Mouse (Mus musculus): Measurements from ENCODE around the gene Rbm8a2.
"Not testable (repeated sequence)": the region's sequence is repeated elsewhere in the genome, so short reads cannot be mapped to it uniquely, and the experiment has no call there.

The Rbm8a2 gene

DNA sequence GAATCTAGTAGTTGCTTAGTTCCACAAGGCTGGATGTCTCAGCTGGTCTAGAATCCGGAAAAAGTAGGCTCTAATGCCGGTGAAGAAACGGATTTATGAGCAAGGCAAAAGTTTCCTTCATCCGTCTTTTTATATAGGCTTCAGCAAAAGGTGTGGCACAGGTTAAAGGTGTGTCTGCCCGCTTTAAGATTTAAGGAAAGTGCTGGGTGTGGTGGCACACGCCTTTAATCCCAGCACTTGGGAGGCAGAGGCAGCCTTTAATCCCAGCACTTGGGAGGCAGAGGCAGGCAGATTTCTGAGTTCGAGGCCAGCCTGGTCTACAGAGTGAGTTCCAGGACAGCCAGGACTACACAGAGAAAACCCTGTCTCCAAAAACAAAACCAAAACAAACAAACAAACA is at the start of gene Rbm8a2:
TSS of gene Rbm8a2 (minus strand) at position 101 of the 400 bp plus-strand sequence.
- in situ Hi-C loops (cut with MseI, MboI) = not testable (repeated sequence)

DNA sequence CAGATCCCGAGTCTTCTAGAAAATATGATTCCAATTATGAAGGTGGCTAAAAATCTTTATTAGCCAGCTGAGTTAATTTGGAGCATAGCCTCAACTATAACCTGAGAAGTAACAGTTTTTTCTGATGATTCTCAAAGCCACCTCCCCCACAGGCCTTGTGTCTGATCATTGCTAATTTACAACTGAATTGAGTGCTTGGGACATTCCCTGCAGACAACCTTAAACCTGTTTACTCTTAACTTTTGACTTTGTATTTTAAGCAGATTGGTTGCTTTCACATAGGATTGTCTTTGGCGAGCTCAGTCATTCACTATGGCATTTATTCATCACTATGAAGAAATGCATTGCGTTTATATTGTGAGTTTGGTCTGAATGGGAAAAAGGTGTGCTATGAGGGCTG is 49.5 kb upstream of the Rbm8a2 start:
- in situ Hi-C loops (cut with MseI, MboI) = no loop called here

DNA sequence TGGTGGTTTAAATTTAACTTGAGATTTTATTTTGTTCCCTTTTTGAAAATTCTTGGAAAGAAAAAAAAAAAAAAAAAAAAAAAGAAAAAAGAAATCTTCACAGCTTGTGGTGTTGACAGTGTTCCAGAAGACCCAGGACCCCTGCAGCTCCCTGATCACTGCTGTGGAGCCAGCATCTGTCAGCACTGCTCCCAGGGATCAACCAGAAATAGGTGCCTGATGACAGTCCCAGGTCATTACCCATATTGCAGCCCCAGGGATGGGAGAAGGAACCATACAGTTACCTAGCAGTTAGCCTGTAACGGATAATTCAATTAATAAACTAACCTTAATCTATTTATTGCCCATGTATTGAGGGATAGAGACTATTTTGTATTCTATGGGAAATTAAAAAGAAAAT is 45.6 kb upstream of the Rbm8a2 start:
- in situ Hi-C loops (cut with MseI, MboI) = no loop called here

DNA sequence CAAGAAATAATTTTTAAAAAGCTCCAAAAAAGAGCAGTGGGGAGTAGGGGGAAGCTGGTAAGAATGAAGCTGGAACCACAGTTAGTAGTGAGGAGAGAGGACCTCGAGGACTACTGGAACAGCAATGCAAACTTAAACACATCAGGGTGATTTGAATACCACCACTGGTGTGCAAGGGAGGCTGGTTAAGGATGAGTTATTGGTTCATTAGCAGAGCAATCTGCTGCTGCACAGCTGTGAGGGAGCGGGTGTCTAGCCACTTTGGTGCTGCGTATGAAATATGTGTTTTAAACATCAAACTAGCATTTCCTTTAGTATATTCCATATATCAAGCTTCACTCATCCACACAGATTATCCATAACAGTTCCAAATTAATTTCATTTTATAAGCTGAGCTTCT is 39.6 kb upstream of the Rbm8a2 start:
- in situ Hi-C loops (cut with MseI, MboI) = no loop called here

DNA sequence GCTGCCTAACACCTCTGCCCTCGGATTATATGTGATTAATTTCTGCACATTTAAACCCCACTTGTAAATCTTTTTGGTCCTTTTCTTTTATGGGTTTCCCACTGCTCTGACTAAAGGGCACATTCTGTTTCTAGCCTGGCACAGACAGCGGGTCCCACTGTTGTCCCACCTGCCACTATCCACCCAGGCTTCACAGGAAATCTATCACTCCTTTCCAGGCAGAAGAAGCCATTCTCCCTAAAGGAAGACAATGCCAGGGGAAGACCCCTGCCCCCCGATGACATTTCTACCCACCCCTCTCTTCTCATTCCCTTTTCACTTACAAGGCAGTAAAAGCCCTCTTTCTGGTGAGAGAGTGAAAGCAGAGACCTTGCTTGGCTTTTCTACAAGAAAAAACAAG is 37.2 kb upstream of the Rbm8a2 start:
- in situ Hi-C loops (cut with MseI, MboI) = no loop called here

DNA sequence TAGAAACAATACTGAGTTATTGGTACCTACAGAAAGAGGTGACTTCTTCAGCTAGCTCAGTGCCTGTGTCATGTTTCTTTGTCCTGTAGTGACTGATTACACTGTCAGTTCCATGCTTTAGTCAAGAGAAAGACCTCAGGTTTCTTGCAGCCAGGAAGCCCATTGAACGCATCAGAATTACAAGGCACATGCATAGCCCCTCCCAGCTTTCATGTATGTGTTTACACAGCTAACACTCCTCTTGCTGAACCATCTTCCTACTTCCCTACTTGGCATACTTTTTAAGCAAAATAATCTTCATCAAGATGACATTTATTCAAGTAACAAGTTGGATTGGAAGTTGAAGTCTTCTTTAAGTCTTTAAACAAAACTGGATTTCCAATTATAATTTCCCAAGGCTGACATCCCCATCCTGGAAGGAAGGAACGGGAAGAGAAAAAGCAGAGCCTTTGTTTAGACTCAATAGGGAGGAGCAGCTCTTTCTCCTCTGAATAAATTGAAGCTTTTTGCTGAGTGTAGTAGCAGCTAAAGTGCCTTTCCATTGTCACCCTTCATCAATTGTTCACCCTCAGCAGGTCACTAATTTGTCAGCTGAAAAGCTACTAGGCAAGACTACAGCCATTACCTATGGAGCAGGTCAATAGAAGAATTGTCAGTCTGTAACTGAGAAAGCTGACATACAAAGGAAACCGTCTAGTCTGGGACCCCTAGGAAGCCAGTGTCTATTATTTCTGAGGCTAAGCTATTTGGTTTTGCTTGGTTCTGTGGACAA is 34.8 kb upstream of the Rbm8a2 start:
- in situ Hi-C loops (cut with MseI, MboI) = no loop called here

DNA sequence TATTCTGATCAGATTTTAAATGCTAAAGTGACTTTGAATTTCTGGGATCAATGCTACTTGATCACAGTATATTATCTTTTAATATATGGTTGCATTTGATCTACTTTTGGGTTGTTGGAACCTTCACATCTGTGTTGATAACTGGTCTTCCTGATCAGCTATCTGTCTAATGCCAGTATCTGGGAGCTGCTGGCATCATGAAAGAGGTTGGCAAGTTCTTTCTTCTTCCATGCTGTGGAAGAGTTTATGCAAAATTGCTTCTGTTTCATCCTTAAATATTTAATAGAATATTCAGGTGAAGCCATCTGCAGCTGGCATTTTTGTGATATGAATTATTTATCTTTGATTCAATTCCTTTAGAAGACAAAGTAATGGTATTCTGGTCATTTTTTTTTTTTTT is 32.6 kb upstream of the Rbm8a2 start:
- in situ Hi-C loops (cut with MseI, MboI) = no loop called here

DNA sequence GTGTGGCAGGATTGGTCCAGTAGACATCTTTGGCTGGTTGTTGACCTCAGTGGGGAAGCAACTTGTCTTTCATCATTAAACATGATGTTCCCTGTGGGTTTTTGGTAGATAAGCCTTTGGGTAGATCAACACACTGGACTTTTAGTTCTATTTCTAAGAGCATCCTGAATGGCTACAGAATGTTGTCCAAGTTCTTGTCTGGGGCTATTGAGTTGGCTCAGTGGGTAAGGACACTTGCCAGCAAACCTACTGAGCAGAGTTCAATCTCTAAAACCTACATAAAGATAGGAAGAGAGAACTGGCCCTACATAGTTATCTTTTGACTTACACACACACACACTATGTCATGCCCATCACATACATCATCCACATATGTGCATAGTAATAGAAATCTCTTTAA is 32.2 kb upstream of the Rbm8a2 start:
- in situ Hi-C loops (cut with MseI, MboI) = no loop called here

DNA sequence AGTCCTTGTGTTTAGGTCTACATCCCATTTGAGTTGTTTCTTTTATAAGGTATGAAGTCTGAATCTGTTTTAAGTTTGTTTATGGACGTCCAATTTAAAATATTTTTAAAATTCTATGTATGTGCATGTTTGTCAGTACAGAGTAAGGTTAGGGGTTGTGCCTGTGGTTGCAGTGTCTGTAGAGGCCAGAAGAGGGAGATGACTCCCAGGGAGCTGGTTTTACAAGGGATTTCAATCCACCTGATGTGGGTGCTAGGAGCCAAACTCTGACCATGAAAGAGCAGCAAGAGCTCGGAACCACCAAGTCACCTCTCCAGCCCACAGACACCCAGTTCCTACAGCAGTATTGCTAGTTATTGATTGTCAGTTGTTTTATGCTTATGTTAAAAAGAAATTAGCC is 29.5 kb upstream of the Rbm8a2 start:
- in situ Hi-C loops (cut with MseI, MboI) = no loop called here

DNA sequence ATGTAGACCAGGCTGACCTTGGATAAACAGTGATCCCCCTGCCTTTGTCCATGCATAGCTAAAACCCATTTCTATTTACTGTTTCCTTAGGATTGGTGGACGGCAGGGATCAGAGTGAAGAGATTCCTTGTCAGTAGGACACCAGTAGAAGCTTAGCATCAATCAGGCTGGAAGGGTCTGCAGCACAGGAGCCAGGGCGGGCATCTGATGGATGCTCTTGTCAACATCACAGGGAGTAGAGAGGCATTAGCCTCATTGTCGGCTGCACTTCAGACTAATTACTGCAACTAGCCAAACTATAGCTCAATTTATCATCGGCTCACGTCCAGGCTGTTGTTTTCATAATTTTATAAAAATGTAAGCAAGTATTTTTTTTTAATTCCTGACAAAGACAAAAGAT is 21.7 kb upstream of the Rbm8a2 start:
- in situ Hi-C loops (cut with MseI, MboI) = no loop called here

DNA sequence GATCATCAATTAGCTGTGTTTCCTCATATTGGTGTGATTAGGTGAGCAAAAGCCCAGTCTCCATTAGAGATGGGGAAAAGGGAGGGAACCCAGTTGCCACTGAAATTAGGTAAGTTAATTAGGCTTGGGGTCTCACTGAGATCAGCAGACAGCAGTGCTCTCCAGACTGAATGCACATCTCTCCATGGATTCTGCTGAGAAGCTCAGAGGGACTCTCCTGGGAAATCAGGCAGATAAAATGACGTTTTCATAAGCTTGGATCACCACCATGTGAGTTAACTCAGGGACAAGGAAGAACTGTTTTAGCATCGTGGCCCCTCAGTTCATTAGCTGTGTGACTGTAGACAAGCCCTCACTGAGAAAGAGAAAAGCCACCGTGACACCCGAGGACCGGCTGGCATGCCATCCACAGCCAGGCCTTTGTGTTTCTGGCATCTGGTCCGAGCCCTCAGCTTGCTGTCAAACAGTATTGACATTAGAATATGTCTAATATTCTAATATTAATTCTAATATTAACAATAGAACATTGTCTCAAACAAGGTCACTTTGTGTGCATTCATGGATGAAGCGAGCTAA is 18.2 kb upstream of the Rbm8a2 start:
- in situ Hi-C loops (cut with MseI, MboI) = no loop called here

DNA sequence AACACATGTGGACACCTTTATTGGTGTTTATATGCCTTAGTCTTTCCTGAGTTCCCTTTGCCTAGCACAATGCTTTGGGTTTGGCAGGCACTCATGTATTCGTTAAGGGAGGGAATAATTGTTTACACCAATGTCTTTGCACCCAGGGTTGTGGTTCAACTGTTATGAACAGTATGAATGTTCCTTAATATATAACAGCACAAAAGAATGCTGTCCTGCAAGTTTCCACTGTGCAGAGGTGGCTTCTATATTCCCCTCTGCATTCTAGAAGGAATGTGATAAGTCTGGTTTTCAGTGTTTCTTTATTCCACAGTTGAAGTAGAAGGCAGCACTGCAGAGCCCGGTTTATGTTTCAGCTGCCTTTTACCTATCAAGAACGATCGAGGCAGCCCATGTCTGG is 10.0 kb upstream of the Rbm8a2 start:
- in situ Hi-C loops (cut with MseI, MboI) = no loop called here

DNA sequence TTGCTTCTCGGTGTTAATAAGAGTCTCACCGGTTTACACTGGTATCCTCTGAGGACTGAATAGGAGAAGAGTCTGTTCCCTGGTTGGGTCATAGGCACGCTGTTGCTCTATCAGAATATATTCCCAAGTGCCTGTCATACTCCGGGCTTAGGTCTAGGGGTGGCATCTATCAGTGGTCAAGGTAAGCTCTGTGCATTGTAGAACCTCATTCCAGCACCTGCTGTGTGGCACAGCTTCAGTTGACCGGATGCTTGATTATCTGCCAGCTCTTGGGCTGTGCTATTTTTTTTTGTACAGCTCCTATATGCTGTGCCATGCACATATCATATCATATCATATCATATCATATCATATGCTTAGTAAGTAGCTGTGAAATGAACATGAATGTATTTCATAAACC is 9.5 kb upstream of the Rbm8a2 start:
- in situ Hi-C loops (cut with MseI, MboI) = no loop called here

DNA sequence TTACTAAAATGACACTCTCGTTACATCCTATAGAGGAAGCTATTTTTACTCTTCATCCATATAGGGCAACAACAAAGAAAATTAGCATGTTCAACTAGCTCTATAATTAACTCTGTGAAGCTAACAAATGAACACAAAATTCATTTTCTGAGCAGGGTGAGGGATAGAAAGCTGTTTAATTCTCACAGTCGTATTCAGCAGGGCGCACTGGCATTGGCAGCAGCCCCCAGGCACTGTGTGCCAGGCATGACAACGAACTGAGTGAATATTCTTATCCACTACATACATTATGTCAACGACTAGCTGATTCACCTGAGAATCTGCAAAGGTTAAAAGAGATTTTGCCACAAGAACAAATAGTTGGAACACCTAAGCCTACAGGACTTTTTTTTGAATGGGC is 8.2 kb downstream of the Rbm8a2 start:
- in situ Hi-C loops (cut with MseI, MboI) = no loop called here

DNA sequence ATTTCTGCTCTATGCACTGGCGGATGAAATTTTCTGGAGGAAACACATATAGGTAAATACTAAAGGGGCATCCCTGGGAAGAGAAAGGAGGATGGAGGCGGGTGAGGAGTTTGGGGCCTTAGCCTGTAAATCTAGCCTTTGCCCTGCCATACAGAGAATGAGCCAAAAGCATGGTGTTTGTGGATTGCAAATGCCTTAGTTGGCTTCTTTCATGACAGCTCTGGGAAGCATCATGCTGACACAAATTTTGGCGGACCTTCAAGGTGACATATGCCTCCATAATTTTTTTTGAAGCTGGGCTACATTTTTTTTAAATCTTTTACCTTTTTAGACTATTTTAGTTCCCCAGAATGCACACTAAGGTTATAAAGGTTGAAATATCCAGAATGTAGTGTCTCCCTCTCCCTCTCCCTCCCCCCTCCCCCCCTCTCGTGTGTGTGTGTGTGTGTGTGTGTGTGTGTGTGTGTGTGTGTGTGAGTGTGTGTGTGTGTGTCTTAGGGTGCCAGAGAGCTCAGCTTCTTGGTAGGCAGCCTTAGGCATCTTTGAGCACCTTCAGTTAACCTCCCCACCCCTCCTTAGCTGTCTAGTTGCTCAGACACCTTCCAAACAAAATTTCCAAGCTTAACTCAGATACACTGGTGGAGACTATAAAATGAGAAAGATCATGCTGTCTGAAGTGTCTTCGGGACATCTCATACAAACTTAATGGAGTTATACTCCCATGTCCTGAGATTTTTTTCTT is 11.7 kb downstream of the Rbm8a2 start:
- in situ Hi-C loops (cut with MseI, MboI) = no loop called here

DNA sequence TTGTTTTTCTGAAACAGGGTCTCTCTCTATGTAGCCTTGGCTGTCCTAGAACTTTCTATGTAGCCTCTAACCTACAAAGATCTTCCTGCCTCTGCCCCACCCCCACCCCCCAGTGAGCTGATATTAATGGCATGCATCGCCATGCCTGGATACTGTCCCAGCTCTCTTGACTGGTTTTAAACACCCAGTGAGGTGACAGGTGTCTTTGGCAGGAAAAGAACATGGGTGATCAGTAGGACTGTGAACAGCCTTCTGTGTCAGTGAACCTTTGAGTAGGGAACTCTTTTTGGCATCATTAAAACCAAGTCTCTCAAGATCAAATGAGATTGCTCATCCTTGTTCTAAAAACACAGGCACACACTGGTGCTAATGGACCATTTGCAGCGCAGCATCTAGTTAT is 17.1 kb downstream of the Rbm8a2 start:
- in situ Hi-C loops (cut with MseI, MboI) = no loop called here

DNA sequence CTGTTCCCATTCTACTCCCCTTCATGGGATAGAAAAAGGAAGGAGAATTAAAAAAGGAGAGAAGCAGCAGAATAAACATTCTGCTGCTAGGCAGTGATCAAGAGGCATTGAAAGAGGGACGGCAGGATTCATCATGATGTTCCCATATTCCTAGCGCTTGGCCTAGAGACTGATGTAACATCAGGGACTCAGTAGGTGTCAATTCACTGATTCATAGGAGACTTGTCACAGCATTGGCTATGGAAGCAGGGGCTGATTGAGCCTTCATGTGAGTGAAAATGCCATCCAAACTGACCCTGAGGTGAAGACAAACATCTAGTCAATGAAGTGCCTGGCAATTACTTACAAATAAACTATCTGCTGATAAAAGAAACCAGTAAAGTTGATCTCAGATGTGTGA is 28.1 kb downstream of the Rbm8a2 start:
- in situ Hi-C loops (cut with MseI, MboI) = no loop called here

DNA sequence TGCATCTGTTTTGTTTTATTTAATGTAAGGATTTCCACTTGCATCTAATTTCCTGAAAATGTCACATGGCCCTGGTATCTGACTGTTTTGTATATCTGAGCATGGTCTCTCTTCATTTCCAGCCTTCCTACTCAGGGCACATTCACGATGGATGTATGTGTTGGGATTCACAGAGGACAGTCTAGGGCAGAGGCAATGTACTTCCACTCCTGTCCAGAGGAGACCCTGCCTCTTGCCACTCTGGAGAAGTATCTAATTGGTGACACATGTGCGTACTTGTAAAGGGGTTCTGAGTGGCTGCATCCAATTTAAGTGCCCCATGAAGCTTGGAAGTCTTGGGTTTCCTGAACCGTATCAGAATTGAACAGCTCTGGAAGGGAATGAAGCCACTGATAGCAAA is 28.5 kb downstream of the Rbm8a2 start:
- in situ Hi-C loops (cut with MseI, MboI) = no loop called here

DNA sequence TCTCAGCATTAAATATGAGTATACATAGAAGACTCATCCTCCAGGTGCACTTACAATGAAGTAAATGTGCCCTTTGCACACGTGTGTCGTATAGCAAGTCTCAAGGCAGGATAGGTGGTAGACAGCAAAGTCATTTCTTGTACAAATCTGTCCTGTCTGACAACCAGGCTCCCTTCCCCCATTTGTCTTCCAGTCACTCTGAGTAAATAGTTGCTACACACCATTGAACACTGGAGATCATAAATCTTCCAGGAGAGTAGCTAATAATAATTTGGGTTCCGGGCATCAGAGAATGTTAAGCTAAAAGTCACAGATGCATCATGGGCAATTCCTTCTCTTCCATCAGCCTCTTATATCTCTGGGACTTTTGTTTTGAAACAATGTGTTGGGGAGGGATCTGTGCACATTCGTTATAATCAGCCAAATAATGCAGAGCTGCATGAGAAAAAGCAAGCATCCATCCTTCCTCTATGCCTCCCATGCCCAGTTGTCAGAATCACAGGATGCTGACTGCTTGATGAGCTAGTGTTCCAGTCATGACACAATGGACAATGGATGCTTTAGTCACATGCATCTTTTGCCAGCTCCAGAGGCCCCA is 32.1 kb downstream of the Rbm8a2 start:
- in situ Hi-C loops (cut with MseI, MboI) = no loop called here

DNA sequence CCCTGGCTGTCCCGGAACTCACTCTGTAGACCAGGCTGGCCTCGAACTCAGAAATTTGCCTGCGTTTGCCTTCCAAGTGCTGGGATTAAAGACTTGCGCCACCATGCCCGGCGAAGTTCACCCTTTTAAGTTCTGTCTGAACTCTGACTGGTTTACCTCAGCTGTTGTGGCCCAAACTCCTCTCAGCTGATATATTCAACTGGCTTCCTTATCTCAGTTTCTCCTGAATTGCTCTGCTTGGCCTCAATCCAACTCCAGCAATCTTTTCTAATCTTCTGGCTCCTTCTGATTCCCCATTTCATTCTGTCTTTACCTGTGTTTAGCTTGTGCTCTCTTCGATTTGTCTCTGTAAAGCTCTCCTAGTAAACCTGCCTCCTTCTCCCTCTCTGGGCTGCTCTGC is 35.7 kb downstream of the Rbm8a2 start:
- in situ Hi-C loops (cut with MseI, MboI) = no loop called here

DNA sequence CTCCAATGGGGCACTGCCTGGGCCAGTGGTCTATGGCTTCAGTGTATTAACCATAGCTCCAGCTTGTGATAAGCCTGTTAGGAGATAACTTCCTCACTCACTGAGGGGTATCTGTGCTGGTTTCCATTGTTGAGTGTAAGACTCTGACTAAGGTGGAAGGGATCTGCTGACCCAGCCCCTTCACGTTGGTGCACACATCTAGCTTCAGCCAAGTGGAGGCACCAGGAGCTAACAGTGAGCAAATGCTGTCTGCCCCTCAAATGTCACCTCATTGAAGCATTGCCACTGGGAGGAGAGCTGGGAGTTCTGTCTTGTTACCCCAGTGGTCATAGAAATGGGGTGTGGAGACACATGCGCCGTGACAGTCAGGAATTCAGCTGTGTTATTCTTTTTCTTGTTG is 40.2 kb downstream of the Rbm8a2 start:
- in situ Hi-C loops (cut with MseI, MboI) = loop anchor here in 1 of 2 experiments (10.0 kb wide), 1 partner anchor 756 kb away; no protein-coding TSS in a partner anchor

DNA sequence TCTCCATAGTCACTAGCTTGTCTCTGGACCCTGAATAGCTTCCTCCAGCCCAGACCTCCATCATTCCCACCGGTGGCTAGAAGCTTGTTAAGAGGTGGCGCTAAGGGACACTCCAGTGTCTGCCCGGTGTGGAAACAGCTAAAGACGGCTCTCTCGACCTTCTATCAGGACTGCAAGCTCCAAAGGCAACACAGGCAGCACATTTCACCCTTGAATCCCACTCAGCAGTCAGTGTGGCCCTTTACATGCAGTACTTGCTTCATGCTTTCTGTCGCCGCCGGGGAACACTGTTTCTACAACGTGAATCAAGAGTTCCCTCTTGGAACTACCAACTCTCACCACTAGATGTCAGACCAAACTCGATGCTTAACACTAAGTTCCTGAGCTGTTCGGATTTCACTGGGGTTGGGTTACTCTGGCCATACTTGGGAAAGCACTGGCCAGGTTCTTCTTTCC is 42.6 kb downstream of the Rbm8a2 start:
- in situ Hi-C loops (cut with MseI, MboI) = loop anchor here in 1 of 2 experiments (10.0 kb wide), 1 partner anchor 758 kb away; no protein-coding TSS in a partner anchor
